Mouse (Mus musculus): Measurements from ENCODE around the gene Rptor.

DNA sequence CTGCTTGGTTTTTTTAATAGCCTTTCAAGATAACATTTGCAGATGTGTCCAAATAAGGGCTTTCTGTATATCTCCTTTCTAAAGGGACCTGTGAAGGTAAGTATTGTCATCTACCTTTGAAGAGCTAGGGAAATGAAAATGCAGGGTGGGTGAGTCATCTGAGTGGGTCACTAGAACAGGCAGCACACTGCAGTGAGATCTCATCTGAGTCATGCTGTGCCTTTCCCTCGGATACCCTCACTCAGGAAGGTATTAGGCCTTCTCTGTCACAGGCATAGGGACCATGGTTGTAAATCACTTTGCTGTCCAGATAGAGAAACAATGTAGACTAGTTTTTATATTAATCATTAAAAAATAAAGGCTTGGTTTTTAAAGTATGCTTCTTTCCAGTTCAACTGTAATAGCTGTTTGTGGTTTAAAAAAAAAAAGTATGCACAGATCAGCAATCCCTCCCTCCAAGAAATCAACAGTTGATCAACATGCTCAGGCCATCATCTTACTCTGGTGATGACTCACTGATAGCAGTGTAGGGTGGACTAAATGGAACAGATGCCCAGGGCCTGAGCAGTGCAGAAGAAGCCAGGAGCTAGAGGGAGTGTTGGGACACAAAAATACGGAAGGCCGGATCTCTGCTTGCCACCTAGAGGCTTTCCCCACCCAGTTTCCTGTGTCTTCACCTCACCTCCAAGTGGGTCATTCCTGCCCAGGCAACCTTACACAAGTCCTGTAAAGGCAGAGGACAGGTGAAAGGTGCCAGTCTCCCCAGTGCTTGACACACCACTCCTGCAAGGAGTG, 186.4 kb downstream of the Rptor start:
- TF ChIP-seq CTCF (IDR thresholded peaks at IDR 0.05; ENCODE audit: extremely low read depth, insufficient read depth, low read length) (no peak), POLR2A (IDR thresholded peaks at IDR 0.05; ENCODE audit: extremely low read depth, insufficient read depth, low read length) (no peak)
